Mouse (Mus musculus) layer of hippocampus, postnatal 25 days (tissue): ENCODE data around the gene Hadhb. TPM values are rescaled to one million over a fixed set of nuclear protein-coding genes. Genes with fewer than 3 reads are reported as not detected.

Experiments
- DNase-seq, 2 experiments: peaks; one replicate each; pipeline ENCODE4 v3.0.0; 2022; ENCODE audit warnings: mixed read lengths in 2 of 2, low spot score in 1 of 2; ENCODE audit errors: extremely low spot score in 1 of 2
- total RNA-seq, 2 experiments: library from RNA; stranded (reverse); gene quantifications; 2 replicates each; pipeline ENCODE4 v1.2.3; 2021

Hadhb gene
- total RNA-seq, 2 experiments from 2014 or later, result 88.1 to 98.2 TPM

DNA sequence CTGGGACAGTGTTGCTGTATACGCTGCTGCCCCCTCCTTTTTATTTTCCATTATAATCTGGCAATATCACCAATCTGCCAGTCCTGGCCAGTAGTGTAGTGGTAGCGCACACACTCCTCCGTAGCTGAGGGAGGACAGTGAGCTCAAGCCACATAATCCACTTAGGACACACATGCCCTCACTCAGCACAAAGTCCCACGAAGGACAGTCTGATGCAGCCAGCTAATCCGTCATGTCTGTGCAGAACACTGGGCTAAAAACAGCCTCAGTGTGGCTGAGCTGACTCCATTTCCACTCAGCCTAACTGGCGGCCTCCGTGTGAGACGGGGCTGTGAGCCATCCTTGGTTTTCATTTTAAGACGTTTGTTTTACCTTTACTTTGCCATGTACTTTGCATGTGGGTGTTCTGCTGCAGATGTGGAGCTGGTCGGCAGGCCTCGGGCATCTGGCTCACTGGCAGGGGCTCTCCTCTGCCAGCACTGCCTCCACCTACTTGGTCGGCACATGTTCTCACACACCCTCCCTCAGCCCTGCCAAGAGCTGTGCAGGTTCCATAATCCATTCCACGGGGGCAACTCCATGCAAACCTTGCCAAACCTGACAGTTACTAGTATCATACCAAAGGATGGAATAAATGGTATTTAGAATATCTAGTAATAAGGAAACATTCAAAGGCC lies 27.0 kb upstream of the Hadhb start:
- DNase-seq, result no peak

DNA sequence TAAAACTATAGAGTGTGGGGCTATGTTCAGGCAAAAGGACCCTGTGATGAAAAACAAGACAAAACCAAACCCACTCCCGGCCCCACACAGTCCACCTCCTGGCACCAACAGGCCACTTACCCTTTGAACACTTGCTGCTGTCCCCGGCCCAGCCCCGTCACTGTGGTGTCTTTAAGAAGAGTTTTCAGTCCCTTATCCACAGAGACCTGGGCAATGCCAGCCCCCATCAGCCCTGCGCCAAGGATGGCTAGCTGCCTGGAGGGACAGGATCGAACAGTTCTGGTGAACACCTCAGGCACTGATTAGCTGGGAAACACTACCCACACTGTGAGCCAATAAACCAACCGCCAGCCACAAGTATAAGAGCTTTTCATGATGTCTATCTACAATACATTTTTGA lies 26.4 kb upstream of the Hadhb start:
- no peak for DNase-seq

DNA sequence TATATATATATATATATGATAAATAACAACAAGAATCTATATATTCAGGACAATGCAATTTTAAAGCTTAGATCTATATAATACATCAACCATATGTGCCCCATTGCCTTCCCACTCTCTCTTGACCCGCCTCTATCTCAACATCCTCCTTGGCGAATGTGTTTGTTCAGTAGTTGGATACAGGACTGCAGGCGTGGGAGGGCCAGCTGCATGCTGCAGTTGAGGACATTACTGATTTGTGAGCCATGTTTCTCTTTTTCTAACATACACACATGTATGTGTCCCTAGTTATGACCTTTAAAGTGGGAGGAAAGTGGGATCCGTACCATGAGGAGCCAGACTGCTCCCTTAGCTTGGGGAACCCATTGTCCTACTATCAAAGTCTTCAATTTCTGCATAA lies 23.8 kb upstream of the Hadhb start:
- DNase-seq, result no peak

DNA sequence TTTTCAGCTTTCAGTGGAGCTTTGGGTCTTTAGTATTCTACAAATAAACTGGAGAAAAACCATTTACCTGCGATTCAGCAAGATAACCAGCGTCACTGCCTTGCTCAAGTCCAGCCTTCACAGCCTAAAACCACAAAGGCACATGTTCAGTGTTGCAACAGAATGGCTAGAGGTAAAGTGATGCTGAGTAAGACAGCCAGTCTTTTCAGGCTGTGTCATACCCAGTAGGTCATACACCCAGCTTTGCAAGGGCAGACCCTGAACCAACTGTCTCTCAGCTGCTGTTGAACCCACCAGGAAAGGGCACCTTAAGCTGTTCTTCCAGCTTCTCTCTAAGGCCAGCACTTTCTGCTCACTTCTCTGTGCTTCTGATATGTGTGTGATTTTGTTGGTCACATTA lies 22.9 kb upstream of the Hadhb start:
- no peak for DNase-seq

DNA sequence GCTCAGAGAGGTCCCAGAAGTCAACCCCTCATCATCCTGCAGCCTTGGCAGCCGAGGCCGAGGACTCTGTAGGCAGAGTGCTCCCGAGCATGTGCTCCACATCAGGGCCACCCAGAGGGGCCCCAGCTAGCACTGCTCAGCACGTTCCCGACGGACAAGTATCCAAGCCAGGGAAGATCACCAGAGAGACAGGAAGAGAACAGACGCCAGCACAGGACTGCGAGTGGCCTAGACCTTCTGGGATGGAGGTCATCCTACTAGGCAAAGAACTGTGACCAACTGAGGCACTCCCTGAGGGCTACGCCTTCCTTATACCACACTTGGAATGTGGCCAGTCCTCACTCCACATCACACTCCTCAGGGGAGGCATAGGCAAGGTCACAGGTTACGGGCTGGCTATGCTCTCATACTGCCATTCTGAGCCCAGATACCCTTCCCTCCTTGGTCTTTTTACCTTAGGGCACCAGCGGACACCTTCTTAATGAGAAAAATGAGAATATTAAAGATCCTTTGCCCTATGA lies 19.3 kb upstream of the Hadhb start:
- DNase-seq, result no peak

DNA sequence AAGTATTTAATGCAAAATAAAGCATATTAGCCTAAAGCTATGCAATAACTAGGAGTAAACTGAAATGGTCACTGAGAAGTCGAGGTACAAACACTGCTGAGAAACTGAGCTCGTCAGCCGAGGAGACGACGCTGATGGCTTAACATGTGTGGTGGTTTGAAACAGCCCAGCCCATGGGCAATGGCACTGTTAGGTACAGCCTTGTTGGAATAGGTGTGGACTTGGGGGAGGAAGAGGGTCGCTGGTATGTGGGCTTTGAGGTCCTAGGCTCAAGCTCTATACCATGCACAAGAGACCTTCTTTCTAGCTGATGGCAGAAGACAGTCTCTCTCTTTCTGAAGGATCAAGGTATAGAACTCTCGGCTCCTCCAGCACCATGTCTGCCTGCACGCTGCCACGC lies 17.8 kb upstream of the Hadhb start:
- DNase-seq, result no peak

DNA sequence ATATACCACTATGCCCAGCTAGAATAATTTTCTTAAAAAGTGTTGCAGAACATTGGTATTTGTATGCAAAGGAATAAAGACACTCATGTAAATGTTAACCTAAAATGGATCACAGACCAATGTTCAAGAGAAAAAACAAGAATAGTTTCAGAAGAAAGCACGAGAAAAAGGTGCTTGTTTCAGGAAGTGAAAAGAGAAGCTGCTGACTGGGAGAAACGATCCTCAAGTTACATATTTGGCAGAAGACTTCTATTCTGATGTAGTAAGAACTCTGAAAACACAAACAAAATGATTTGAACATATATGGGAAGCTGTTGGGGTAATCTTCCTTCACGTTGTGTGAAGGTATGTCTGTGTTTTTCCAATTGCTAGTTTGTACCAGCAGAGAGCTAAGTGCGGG lies 16.9 kb upstream of the Hadhb start:
- no peak for DNase-seq

DNA sequence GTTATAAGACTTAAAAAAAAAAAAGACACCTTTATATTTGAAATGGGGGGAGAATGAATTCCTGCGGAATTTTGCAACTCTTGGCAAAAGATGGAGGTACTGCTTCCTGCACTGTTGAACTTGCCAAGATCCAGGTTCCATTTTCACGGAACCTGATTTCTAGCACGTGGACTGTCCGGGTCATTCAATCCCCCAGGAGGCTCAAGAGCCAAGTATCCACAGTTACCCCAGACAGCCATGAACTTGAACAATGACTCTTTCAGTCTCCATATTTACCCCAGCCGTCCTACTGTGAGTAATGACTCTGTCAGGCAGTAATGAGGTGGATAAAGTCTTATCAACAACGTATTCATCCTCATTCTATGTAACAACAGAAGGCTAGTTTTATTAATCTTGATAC lies 8.5 kb upstream of the Hadhb start:
- no peak for DNase-seq

DNA sequence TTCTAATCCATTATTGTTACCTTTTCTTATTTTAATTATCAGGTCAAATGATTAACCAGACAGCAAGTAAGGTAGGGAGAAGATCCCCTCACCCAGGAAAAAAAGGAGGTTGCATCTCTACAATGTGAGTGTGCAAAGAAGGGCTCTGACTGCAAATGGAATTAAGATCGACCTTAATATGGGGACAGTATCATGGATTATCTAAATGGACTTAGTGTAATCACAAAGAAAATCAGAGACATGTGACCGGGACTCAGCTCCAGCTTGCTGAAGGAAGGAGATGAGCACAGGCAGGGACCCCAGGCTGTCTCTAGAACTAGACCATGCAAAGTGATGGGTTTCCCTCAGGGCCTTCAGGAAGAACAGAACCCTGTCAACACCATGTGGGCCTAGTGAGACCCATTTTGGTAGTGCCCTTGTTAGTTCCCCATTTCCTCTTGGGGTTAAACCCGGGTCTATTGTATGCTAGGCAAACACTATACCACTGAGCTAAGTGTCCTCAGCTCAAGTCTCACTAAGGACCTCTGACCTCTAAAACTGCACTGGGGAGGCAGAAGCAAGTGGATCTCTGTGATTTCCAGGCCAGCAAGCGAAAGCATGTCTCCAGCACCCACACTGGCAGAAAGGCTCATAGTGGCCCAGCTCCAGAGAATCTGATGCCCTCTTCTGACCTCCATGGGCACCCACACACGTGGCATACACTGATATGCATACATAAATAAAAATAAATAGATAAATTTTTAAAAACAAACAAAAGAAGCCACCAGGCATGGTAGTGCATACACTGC lies 6.7 kb upstream of the Hadhb start:
- no peak for DNase-seq

DNA sequence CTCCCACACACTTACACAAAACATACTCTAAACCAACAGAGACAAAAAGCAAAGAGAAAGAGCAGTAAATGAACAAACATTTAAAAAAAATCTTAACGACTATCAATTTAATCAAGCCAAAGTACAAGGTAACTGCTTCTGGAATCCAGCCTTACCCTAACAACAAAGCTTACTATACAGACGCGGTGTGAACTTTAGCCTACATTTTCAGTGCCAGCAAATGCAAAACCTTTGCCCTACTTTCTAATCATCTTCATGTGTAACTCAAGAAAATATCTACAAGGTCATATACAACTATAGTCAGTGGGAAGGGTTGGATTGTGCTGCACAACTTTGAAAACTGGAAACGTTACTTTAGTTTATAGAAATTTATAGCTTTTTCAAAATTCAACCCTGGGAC lies 3.0 kb upstream of the Hadhb start:
- no peak for DNase-seq

DNA sequence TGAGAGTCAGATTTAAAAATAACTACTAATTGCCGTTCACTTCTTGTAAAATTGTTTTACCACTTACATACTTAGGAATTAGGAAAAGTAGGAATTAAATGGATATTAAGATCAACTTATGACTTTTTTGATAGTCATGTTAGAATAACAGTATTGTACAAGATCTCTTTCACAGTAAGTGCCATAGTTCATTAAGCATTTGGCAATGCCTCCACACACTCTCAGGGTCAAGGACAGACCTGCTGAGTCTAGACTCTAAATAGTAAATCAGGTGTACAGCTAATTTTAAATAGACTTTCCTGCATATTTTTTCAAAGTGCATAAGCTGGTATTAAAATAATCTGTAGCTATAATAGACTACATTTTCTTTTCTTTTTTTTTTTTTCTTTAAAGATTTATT lies 2.6 kb upstream of the Hadhb start:
- no peak for DNase-seq

DNA sequence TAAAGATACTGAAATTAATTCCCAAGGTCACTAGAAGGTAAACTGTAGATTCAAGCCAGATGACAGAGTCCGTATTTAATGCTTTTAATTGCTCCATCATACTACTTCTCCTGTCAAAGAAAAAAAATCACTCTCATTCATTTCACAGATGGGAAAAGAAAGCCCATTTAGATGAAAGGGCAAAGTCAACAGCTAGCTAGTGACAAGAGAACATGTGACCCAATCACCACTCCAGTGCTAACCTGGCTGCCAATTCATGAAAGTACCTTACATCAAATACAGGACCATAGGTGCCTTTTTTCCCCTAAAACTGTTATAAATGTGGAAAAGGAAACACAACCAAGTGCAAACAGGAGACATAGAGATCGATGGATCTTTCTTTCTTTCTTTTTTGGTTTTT lies 1.8 kb upstream of the Hadhb start:
- DNase-seq, result no peak

DNA sequence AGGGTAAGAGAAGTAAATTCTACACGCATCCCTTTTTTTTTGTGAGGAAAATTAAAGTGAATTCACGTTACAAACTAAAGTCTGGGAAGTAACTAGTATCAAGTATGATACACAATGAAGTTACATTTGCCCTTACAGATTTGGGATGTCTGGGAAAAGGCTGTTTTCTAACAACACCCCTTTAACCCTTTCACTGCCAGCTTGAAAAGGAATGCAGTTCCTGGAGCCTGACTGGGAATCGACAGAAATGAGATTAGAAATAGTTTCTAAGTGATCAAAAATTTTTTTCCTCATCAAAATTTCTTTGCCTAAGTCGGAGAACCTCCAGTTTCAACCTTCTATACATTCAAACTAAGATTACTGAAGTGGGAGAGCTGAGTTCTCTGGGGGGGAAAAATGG lies 1.0 kb upstream of the Hadhb start:
- no peak for DNase-seq

DNA sequence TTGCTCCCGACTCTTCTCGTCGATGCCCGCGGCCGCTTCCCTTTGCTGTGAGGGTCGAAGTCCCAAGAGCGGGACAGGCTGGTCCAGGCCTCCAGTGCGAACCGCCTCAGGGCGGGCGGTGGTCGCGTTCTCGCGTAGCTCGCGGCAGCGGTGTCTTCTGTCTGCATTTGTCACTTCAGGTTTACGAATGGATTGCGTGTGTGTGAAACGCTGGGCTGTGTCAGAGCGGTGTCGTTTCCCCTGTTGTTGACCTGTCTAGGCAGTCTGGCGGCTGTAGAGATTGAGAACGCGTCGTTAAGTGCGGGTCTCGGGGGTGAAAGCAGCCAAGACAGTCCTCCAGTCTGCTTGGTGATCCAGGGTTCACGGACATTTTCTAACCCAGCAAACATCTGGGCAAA lies 346 bp downstream of the Hadhb start:
- DNase-seq, result no peak

DNA sequence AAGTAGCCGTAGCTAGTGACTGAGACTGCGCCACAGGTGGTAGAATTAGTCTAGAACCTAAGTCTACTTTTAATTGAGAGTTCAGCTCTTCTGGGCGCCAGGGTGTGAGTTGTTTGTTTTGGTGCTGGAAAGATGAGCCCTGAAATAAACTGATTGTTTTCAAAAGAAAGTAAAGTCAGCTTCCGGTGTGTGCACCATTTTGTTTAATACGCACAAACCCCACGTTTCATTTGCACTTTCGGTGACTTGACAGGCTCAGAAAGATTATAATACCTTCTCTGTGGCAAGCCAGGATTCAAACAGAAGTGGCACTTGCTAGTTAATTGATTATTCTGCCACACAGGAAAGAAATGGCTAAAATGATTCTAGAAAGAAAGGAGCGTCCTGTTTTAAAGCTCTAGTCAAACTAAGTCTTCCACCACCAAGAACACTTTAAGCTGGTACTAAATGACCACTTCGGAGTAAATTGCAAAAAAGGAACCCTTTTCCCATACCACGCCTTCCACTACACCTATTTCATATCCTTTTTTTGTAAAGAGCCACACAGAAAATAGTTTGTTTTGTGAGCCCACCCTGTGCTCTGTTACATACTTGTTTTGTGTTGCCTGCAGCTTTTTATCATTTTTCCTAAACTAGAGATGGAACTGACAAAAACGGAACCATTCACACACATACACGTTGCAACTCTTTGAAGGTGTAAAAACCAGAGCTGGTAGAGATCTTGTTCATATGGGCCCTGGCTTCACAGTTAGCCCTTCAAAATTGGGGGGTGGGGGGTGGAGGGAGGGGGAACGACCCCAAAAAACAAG lies 977 bp downstream of the Hadhb start:
- DNase-seq, result no peak

DNA sequence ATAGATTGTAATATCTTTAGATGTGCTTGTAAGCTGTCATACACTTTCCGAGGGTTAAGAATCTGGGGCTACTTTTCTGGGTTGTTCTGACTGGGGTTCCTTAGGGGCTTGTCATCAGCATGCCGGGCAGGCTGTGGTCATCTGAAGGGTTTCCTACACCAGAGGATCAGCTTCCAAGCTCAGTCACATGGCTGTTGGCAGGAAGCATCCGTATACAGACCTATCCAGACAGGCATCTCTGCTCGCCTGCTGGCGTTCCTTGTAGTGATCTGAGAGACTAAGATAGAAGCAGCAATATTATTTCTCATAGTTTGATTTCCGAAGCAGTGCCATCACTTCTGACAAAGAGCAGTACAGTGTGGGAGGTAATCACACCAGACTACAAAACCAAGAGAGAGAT lies 4.6 kb downstream of the Hadhb start:
- no peak for DNase-seq

DNA sequence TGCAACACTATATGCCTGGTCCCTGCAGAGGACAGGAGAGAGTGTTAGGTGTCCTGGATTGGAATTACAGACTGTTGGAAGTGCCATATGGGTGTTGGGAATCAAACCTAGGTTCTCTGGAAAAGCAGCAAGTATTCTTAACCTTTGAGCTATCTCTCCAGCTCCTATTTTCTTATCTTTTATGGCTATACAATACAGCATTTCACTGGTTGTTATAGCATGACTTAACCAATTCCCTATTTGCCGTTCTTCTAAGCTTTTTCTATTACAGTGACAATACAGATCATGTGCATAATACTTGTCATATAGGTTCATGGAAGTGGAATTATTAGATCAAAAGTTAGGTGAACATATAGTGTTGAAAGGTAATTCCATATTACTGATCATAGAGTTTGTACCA lies 6.8 kb downstream of the Hadhb start:
- DNase-seq, result no peak

DNA sequence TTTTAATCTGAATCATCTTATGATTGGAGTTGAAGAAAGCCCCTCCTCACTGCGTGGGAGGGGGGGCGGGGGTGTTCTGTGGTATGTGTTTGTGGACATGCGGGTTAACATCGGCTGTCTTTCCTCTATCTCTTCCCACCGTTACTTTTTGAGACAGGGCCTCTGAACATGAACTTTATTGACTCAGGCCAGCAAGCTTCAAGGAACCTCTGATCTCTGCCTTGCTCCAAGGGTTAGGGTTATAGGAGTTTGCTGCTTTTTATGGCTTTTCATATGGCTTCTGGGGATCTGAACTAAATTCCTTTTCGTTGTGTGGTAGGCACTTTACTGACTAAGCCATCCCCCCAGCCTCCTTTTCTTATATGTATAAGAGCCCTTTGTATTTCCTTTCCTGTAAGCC lies 7.3 kb downstream of the Hadhb start:
- DNase-seq, result no peak

DNA sequence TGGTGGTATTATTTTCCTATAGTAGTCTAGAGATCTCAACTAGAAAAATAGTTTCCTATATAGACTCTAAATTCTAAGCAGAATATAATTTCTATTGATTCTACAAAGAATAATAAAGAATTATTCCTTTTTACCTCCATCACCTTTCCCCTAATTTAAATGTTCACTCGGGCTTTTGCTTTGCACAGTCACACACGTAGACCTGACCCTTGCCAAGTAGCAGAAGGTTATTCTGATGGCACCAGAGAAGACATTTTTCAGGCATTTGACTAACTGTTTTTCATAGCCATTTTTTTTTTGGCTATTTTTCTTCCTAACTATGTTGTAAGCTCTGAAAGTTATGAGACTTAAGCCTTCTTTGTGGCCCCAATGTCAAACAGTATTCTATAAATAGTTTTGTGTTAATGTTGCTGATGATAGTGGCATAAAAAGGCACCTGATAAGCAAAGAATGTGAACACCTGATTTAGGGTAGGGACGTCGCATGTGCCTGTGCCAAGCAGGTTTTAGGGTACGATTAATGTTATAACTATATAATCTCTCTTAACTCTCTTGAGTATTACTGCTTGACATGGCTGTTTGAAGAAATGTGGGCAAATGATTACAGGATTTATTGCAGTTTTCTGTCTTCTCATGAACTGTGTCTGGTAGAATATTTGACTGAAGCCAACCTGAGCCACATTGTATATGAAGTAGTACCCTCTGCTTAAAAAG lies 10.3 kb downstream of the Hadhb start:
- no peak for DNase-seq

DNA sequence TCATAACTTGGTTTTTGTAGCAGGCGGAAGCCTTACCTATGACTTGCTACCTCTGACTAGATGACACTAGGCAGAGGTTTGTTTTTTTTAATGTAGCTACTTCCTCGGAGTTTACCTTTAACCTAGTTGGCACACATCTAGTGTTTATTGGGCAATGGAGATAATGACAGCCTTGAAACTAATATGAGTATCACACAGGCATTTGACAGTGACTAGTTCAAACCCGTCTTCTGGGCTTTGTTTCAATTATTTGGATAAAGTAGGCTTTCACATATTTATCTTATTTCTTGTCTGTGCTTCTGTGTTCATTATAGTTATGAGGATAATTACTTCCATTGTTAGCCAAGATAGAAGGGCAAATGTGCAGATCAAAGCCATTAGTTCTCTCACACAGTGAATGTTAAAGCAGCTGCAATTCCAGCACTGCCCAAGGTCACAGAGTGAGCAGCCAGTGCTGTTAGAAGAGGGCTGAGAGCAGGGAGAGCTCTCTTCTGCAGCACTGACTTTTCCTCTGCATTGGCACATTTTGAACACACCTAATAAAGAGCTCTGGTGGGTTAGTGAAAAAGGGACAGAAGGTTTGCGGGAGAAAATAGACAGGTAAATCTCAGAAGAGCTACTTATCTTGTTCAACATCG lies 15.4 kb downstream of the Hadhb start:
- DNase-seq, result no peak
